Mouse (Mus musculus): ENCODE measurements at regions not wholly inside any gene's neighbourhood (a gene's known extent, or its start where the extent isn't known, plus 50 kb on each side); places are given as distances from the start of the nearest gene placed in this dataset.
A peak's percentile ranks its signal among the peaks of the same experiment; 100 is the strongest.

DNA sequence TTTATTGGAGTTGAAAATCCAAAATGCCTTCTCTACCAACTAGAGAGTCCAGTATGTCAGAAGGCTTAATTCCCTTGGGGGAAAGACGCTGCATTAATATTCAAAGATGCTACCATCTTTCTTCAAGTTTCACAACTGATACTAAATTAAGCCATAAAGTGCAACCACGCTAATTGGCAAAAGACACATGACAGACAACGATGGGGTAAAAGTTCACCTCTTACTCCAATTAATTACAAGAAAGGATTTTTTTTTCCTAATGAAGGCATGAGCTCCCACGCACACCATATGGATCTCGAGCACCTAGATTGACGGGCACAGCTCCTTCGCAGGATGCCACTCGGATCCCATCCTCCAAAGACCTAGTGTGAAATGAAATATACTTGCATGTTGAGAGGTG is 311.5 kb upstream of the Castor2 start:
- H3K27me3 ChIP-seq = no peaks in the 10 kb centered on the region
- ATAC-seq (ENCODE audit: low FRiP score, low read depth) = no peak
- H3K36me3 ChIP-seq = no peaks in the 10 kb centered on the region
- H3K4me2 ChIP-seq = no peak overlapping the region
- no peak overlapping the region for H3K9ac ChIP-seq
- 80% methylated on average over 8 of the region's 8 CpGs for WGBS
- no peaks in the 10 kb centered on the region for H3K9me3 ChIP-seq
- H3K4me3 ChIP-seq = no peak overlapping the region
- no peak overlapping the region for H3K27ac ChIP-seq (replicated peaks)
- H3K4me1 ChIP-seq (replicated peaks) = no peaks in the 10 kb centered on the region

GRCm38 (mm10) chr5:133787491-133787890 is 312.0 kb upstream of the Castor2 start:
- ATAC-seq (ENCODE audit: low FRiP score, low read depth) = no peak
- no peak overlapping the region for H3K27ac ChIP-seq (replicated peaks)
- 73% methylated on average over 7 of the region's 7 CpGs for WGBS

DNA sequence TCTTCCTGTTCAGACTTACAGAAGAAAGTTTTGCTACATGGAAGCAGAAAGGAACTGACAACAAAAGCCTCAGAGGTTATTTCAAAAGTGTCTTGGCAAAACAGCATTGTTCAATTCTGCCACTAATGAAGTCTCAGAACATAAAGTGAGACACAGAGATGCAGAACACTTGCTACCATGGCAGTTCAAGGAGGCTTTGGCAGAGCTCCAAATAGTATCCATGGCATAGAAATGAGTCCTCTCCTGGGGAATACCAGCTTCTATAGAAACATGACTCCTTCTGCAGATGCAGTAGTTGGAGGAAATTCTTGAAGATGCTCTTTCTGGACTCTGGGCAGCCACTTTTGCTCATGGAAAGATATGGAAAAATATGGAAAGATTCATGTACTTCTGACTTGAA is 322.9 kb upstream of the Castor2 start:
- Histone ChIP-seq H3K27ac (replicated peaks) (no peak overlapping the region), H3K4me2 (no peak overlapping the region), H3K36me3 (no peaks in the 10 kb centered on the region), H3K27me3 (no peaks in the 10 kb centered on the region), H3K4me1 (replicated peaks) (no peaks in the 10 kb centered on the region), H3K9ac (no peak overlapping the region), H3K9me3 (no peaks in the 10 kb centered on the region), H3K4me3 (no peak overlapping the region)
- no peak for ATAC-seq (ENCODE audit: low FRiP score, low read depth)

More at GRCm38 (mm10) chr5:133787491-133787890, 312.0 kb upstream of the Castor2 start:
- Histone ChIP-seq H3K27me3 (no peaks in the 10 kb centered on the region), H3K9ac (no peak overlapping the region), H3K4me2 (no peak overlapping the region), H3K36me3 (no peaks in the 10 kb centered on the region), H3K4me1 (replicated peaks) (no peaks in the 10 kb centered on the region), H3K9me3 (no peaks in the 10 kb centered on the region), H3K4me3 (no peak overlapping the region)

GRCm38 (mm10) chr5:133774116-133774515 is 325.4 kb upstream of the Castor2 start:
- Histone ChIP-seq H3K36me3 (no peaks in the 10 kb centered on the region), H3K9ac (no peak overlapping the region), H3K4me2 (no peak overlapping the region), H3K27me3 (no peaks in the 10 kb centered on the region), H3K27ac (replicated peaks) (no peak overlapping the region), H3K9me3 (no peaks in the 10 kb centered on the region), H3K4me1 (replicated peaks) (no peaks in the 10 kb centered on the region), H3K4me3 (no peak overlapping the region)
- no peak for ATAC-seq (ENCODE audit: low FRiP score, low read depth)
- 79% methylated on average over 3 of the region's 3 CpGs for WGBS

GRCm38 (mm10) chr5:133768856-133769255 is 330.7 kb upstream of the Castor2 start:
- H3K27ac ChIP-seq (replicated peaks) = no peak overlapping the region
- 84% methylated on average over 2 of the region's 2 CpGs for WGBS
- no peak overlapping the region for H3K4me3 ChIP-seq

GRCm38 (mm10) chr5:133757817-133758216 is 341.7 kb upstream of the Castor2 start:
- Histone ChIP-seq H3K27ac (replicated peaks) (no peak overlapping the region), H3K27me3 (no peaks in the 10 kb centered on the region), H3K4me2 (no peak overlapping the region), H3K4me3 (no peak overlapping the region), H3K36me3 (no peaks in the 10 kb centered on the region), H3K4me1 (replicated peaks) (peaks cover 9% of the 10 kb centered on the region), H3K9me3 (no peaks in the 10 kb centered on the region), H3K9ac (no peak overlapping the region)
- no peak for ATAC-seq (ENCODE audit: low FRiP score, low read depth)
- 97% methylated on average over 2 of the region's 2 CpGs for WGBS

More at GRCm38 (mm10) chr5:133768856-133769255, 330.7 kb upstream of the Castor2 start:
- Histone ChIP-seq H3K9ac (no peak overlapping the region), H3K4me2 (no peak overlapping the region), H3K27me3 (no peaks in the 10 kb centered on the region), H3K4me1 (replicated peaks) (no peaks in the 10 kb centered on the region), H3K36me3 (no peaks in the 10 kb centered on the region), H3K9me3 (no peaks in the 10 kb centered on the region)
- ATAC-seq (ENCODE audit: low FRiP score, low read depth) = no peak

GRCm38 (mm10) chr5:133754180-133754579 is 345.3 kb upstream of the Castor2 start:
- no peaks in the 10 kb centered on the region for H3K27me3 ChIP-seq
- peak overlapping the region; percentile 27; the same call in 1 of the 2 replicates for H3K27ac ChIP-seq (replicated peaks)
- ATAC-seq (ENCODE audit: low FRiP score, low read depth) = no peak
- H3K4me3 ChIP-seq = no peak overlapping the region
- no peak overlapping the region for H3K9ac ChIP-seq
- no peak overlapping the region for H3K4me2 ChIP-seq
- 19% methylated on average over 7 of the region's 7 CpGs for WGBS
- peaks cover 10% of the 10 kb centered on the region for H3K4me1 ChIP-seq (replicated peaks)
- H3K36me3 ChIP-seq = no peaks in the 10 kb centered on the region
- H3K9me3 ChIP-seq = no peaks in the 10 kb centered on the region

DNA sequence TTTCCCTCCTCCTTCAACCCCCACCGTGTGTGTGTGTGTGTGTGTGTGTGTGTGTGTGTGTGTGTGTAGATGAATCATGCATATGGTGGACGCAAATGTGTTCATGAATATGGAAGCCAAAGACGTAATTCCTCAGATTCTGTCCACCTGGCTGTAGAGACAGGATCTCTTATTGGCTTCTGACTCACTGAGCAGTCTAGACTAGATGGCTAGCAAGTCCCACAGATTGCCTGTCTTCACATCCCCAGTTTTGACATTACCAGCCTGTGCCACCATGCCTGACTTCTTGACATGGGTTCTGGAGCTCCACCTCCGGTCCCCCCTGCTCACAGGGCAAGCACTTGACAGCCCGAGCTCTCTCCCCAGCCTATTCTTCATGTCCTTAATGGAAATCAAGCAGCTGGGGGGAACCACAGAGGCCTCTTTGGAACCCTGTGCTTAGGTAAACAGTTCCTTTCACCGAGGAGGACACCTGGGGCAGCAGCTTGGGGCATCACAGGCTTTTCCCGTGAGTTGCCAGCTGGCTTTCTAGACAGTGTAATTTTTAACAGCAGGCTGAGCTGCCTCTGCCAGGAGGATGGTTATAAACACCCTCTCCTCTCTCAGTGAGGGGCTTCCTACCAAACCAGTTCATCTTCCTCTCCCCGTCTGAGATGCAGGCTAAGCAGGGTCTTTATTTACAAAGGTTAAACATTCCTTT is 345.9 kb upstream of the Castor2 start:
- no peaks in the 10 kb centered on the region for H3K36me3 ChIP-seq
- no peak overlapping the region for H3K9ac ChIP-seq
- no peak for ATAC-seq (ENCODE audit: low FRiP score, low read depth)
- peak overlapping the region; percentile 27; the same call in 1 of the 2 replicates for H3K27ac ChIP-seq (replicated peaks)
- H3K4me2 ChIP-seq = no peak overlapping the region
- no peaks in the 10 kb centered on the region for H3K9me3 ChIP-seq
- H3K4me3 ChIP-seq = no peak overlapping the region
- WGBS = 38% methylated on average over 8 of the region's 8 CpGs
- peaks cover 15% of the 10 kb centered on the region for H3K4me1 ChIP-seq (replicated peaks)
- no peaks in the 10 kb centered on the region for H3K27me3 ChIP-seq

DNA sequence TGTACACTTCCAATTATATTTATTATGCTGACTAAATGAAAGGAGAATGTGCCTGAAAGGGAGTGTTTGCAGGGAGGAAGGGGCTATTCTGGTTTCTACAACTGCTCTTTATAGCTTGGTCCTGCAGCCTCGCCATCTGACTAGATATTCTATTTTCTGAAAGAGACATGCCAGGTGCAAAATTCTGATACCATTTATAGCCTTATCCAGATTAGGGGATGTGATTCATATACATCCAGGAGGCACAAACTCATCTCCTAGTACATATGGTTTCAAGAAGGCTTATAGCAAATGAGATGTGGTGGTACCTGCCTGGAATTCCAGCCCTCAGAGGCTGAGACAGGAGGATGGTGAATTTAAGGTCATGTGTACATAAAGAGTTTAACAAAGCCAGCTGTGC is 352.6 kb upstream of the Castor2 start:
- WGBS = 71% methylated on average over 1 of the region's 1 CpGs
- Histone ChIP-seq H3K27ac (replicated peaks) (no peak overlapping the region), H3K9me3 (no peaks in the 10 kb centered on the region), H3K9ac (no peak overlapping the region), H3K36me3 (no peaks in the 10 kb centered on the region), H3K4me1 (replicated peaks) (peaks cover 16% of the 10 kb centered on the region; the same call in 1 of the 2 replicates), H3K4me3 (no peak overlapping the region), H3K27me3 (no peaks in the 10 kb centered on the region), H3K4me2 (no peak overlapping the region)
- no peak for ATAC-seq (ENCODE audit: low FRiP score, low read depth)

DNA sequence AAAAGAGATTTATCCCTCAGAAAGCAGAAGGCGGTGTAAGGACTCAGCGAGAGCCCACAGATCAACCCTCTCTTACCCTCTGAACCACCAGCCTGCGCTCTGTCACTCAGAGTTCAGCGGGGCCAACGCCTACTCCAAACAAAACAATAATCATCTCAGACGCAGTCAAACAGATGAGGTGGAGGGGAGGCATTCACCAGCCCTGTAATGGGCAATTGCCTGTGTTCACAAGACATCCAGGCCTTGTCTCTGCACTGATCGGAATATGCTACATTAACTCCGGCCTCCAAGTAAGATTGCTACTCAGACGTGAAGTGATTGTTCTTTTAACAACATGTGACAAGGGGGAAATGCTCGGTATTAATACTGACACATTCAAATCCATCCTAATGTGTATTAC is 353.1 kb upstream of the Castor2 start:
- Histone ChIP-seq H3K4me2 (no peak overlapping the region), H3K9me3 (no peaks in the 10 kb centered on the region), H3K9ac (no peak overlapping the region), H3K4me1 (replicated peaks) (peaks cover 16% of the 10 kb centered on the region; the same call in 1 of the 2 replicates), H3K4me3 (no peak overlapping the region), H3K36me3 (no peaks in the 10 kb centered on the region), H3K27ac (replicated peaks) (no peak overlapping the region), H3K27me3 (no peaks in the 10 kb centered on the region)
- ATAC-seq (ENCODE audit: low FRiP score, low read depth) = no peak
- WGBS = 45% methylated on average over 10 of the region's 10 CpGs

DNA sequence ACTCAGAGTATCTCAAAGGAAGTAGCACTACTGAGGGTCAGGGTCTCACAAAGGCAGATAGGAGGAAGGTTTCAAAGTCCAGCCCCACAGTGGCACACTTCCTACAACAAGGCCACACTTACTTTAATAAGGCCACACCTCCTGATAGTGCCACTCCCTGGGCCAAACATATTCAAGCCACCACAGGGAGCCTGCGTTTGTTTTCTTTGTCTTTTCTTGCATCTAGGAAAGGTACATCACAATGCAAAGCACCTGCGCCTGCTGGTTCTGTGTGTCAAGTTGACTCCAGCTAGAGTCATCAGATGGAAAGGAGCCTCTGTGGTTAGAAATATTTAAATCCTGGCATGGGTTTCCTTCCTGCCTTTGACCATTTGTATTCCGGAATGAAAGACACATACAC is 355.4 kb upstream of the Castor2 start:
- H3K9me3 ChIP-seq = no peaks in the 10 kb centered on the region
- no peak overlapping the region for H3K4me3 ChIP-seq
- H3K36me3 ChIP-seq = no peaks in the 10 kb centered on the region
- H3K4me2 ChIP-seq = no peak overlapping the region
- H3K27me3 ChIP-seq = no peaks in the 10 kb centered on the region
- no peak overlapping the region for H3K27ac ChIP-seq (replicated peaks)
- WGBS = 91% methylated on average over 3 of the region's 3 CpGs
- ATAC-seq (ENCODE audit: low FRiP score, low read depth) = no peak
- H3K9ac ChIP-seq = no peak overlapping the region
- peaks cover 15% of the 10 kb centered on the region; the same call in 1 of the 2 replicates for H3K4me1 ChIP-seq (replicated peaks)

- Histone ChIP-seq H3K4me2 (no peak overlapping the region), H3K36me3 (no peaks in the 10 kb centered on the region), H3K4me3 (no peak overlapping the region), H3K27me3 (no peaks in the 10 kb centered on the region), H3K9me3 (no peaks in the 10 kb centered on the region), H3K4me1 (replicated peaks) (peaks cover 10% of the 10 kb centered on the region; the same call in 1 of the 2 replicates), H3K9ac (no peak overlapping the region), H3K27ac (replicated peaks) (no peak overlapping the region)
- WGBS = 92% methylated on average over 2 of the region's 2 CpGs
- ATAC-seq (ENCODE audit: low FRiP score, low read depth) = no peak
These were observed 355.9 kb upstream of the Castor2 start for GRCm38 (mm10) chr5:133743606-133744005.

GRCm38 (mm10) chr5:133731871-133732270 is 367.6 kb upstream of the Castor2 start:
- Histone ChIP-seq H3K9me3 (no peaks in the 10 kb centered on the region), H3K4me3 (no peak overlapping the region), H3K4me2 (no peak overlapping the region), H3K27me3 (no peaks in the 10 kb centered on the region), H3K9ac (no peak overlapping the region), H3K36me3 (no peaks in the 10 kb centered on the region), H3K4me1 (replicated peaks) (no peaks in the 10 kb centered on the region), H3K27ac (replicated peaks) (no peak overlapping the region)
- WGBS = 87% methylated on average over 4 of the region's 4 CpGs
- ATAC-seq (ENCODE audit: low FRiP score, low read depth) = no peak

All from hindbrain, embryonic 15.5 days (tissue).